14 mouse cellular contexts compared by ENCODE assay signal in the genomic region with DNA sequence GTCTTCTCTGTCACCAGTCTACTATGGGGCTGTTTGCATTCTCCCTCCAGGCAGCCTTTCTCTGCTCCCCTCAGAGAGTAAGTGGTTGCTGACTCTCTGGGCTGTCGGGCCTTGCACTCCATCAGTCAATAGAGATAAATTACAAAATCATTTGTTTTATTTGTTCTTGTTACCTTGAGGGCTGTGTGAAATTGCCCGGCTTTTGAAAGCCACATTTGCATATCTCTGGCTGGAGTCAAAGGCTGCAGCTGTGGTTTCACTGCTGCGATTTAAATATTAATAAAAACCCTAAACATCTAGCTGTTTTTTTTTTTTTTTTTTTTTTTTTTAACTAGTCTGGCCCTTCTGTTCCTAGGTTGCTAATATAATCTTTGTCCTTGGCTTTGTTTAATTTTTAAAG. TPM values are rescaled to one million over a fixed set of nuclear protein-coding genes. Genes with fewer than 3 reads are reported as not detected.
DNase-seq lines count a peak whose midpoint lies in the region; ATAC-seq lines count a peak whose summit lies in the region.
"Had no signal": no experiment of that assay in that cellular context is flagged by ENCODE, and none has a peak within 500 bp of the region (broad histone marks: within the 10 kb centered on the region; RNA-seq: fewer than 3 reads in every experiment).

No protein-coding gene starts in this region.

- no peak overlapping the region for H3K4me2 ChIP-seq in forebrain, embryonic 11.5 days (ENCODE audit: low read depth, low read length, severe bottlenecking)
- H3K4me2 ChIP-seq in hindbrain, embryonic 12.5 days (replicated peaks) = no peak overlapping the region
- H3K4me2 ChIP-seq in midbrain, embryonic 16.5 days (ENCODE audit: low read length) = no peak overlapping the region
- H3K4me2 ChIP-seq: heart, embryonic 13.5 days had no signal

- ATAC-seq in forebrain, embryonic 11.5 days (replicated peaks; ENCODE audit: low FRiP score) = no peak
- no peak for ATAC-seq in hindbrain, embryonic 12.5 days (ENCODE audit: low FRiP score)
- no peak for ATAC-seq in midbrain, embryonic 16.5 days

- no peaks in the 10 kb centered on the region for H3K9me3 ChIP-seq in forebrain, embryonic 10.5 days
- no peaks in the 10 kb centered on the region for H3K9me3 ChIP-seq in forebrain, embryonic 11.5 days (ENCODE audit: control insufficient read depth, low read length)
- no peaks in the 10 kb centered on the region for H3K9me3 ChIP-seq in hindbrain, embryonic 12.5 days (replicated peaks)
- H3K9me3 ChIP-seq in midbrain, embryonic 16.5 days (replicated peaks; ENCODE audit: control insufficient read depth, low read length, poor library complexity, severe bottlenecking) = no peaks in the 10 kb centered on the region
- H3K9me3 ChIP-seq: heart, embryonic 13.5 days had no signal

- H3K27me3 ChIP-seq in forebrain, embryonic 10.5 days (ENCODE audit: poor library complexity, severe bottlenecking) = no peaks in the 10 kb centered on the region
- no peaks in the 10 kb centered on the region for H3K27me3 ChIP-seq in forebrain, embryonic 11.5 days (ENCODE audit: control insufficient read depth, insufficient read depth, low read length)
- no peaks in the 10 kb centered on the region for H3K27me3 ChIP-seq in hindbrain, embryonic 12.5 days
- no peaks in the 10 kb centered on the region for H3K27me3 ChIP-seq in midbrain, embryonic 16.5 days (ENCODE audit: control insufficient read depth, insufficient read depth, low read depth, low read length)
- H3K27me3 ChIP-seq: heart, embryonic 13.5 days had no signal

- peak overlapping the region; percentile 27; the same call in 1 of the 2 replicates for H3K27ac ChIP-seq in forebrain, embryonic 10.5 days
- no peak overlapping the region for H3K27ac ChIP-seq in forebrain, embryonic 11.5 days (ENCODE audit: low read depth, low read length)
- peak overlapping the region; percentile 87 for H3K27ac ChIP-seq in hindbrain, embryonic 12.5 days
- peak overlapping the region; percentile 40; the same call in 1 of the 2 replicates for H3K27ac ChIP-seq in midbrain, embryonic 16.5 days (ENCODE audit: low read length)
- H3K27ac ChIP-seq: heart, embryonic 13.5 days had no signal

- no peak for DNase-seq in forebrain, embryonic 10.5 days (ENCODE audit: extremely low spot score, low spot score)
- no peak for DNase-seq in forebrain, embryonic 11.5 days (ENCODE audit: low spot score)
- peak; percentile 17 for DNase-seq in lung, postnatal 36 days
- DNase-seq in lung, postnatal 4 days = no peak
- DNase-seq in kidney, adult 18-20 months = no peak
- no peak for DNase-seq in layer of hippocampus, postnatal 36 days
- DNase-seq: adrenal gland, adult 8-10 months; cerebellum, postnatal 10 days; gastrocnemius, postnatal 10 days; kidney, postnatal 25 days; lung, adult 18-20 months had no signal

- no peak overlapping the region for H3K9ac ChIP-seq in forebrain, embryonic 11.5 days (ENCODE audit: low read length)
- no peak overlapping the region for H3K9ac ChIP-seq in hindbrain, embryonic 12.5 days
- H3K9ac ChIP-seq in midbrain, embryonic 16.5 days (ENCODE audit: low read depth, low read length) = no peak overlapping the region
- H3K9ac ChIP-seq: heart, embryonic 13.5 days had no signal

- H3K4me3 ChIP-seq in forebrain, embryonic 10.5 days = no peak overlapping the region
- no peak overlapping the region for H3K4me3 ChIP-seq in forebrain, embryonic 11.5 days (ENCODE audit: low read depth, low read length)
- no peak overlapping the region for H3K4me3 ChIP-seq in hindbrain, embryonic 12.5 days
- no peak overlapping the region for H3K4me3 ChIP-seq in midbrain, embryonic 16.5 days (ENCODE audit: low read depth, low read length)
- H3K4me3 ChIP-seq: heart, embryonic 13.5 days had no signal

- WGBS in forebrain, embryonic 10.5 days = 52% methylated on average over 3 of the region's 3 CpGs
- 45% methylated on average over 3 of the region's 3 CpGs for WGBS in forebrain, embryonic 11.5 days
- 31% methylated on average over 3 of the region's 3 CpGs for WGBS in hindbrain, embryonic 12.5 days
- 11% methylated on average over 3 of the region's 3 CpGs for WGBS in midbrain, embryonic 16.5 days

- peaks cover 39% of the 10 kb centered on the region for H3K4me1 ChIP-seq in forebrain, embryonic 10.5 days
- peaks cover 12% of the 10 kb centered on the region for H3K4me1 ChIP-seq in forebrain, embryonic 11.5 days (replicated peaks; ENCODE audit: control insufficient read depth, insufficient read depth, low read length)
- H3K4me1 ChIP-seq in hindbrain, embryonic 12.5 days = peaks cover 34% of the 10 kb centered on the region
- H3K4me1 ChIP-seq in midbrain, embryonic 16.5 days (ENCODE audit: control insufficient read depth, insufficient read depth, low read length) = peaks cover 7% of the 10 kb centered on the region

- H3K36me3 ChIP-seq in forebrain, embryonic 10.5 days (replicated peaks) = peaks cover 31% of the 10 kb centered on the region
- H3K36me3 ChIP-seq in forebrain, embryonic 11.5 days (ENCODE audit: control insufficient read depth, insufficient read depth, low read length) = no peaks in the 10 kb centered on the region; the same call in 1 of the 2 replicates
- no peaks in the 10 kb centered on the region; the same call in 1 of the 2 replicates for H3K36me3 ChIP-seq in hindbrain, embryonic 12.5 days
- H3K36me3 ChIP-seq in midbrain, embryonic 16.5 days (ENCODE audit: control insufficient read depth, insufficient read depth, low read length) = no peaks in the 10 kb centered on the region

RNA-seq across cellular contexts. Expression of gene Vat1, which starts 17.8 kb away (rescaled TPM):
- polyA plus RNA-seq in forebrain, embryonic 10.5 days (2016; fragmentation: Nextera tagmentation; extraction: Ambion mirVana) = 24.9 and 28.5 TPM in 2 replicates
- 47.0 and 51.4 TPM in 2 replicates for polyA plus RNA-seq in forebrain, embryonic 11.5 days (2014; fragmentation: Nextera tagmentation; extraction: Ambion mirVana)
- polyA plus RNA-seq in hindbrain, embryonic 12.5 days (2016; fragmentation: Nextera tagmentation; extraction: Ambion mirVana) = 94.8 and 95.7 TPM in 2 replicates
- polyA plus RNA-seq in midbrain, embryonic 16.5 days (2015; fragmentation: Nextera tagmentation; extraction: Ambion mirVana) = 134 and 145 TPM in 2 replicates
- total RNA-seq in layer of hippocampus, postnatal 36 days (2021) = 10 to 100 TPM; 28.0 to 28.2 TPM

RNA-seq across cellular contexts. Expression of gene Rnd2, which starts 19.0 kb away (rescaled TPM):
- 28.1 and 36.9 TPM in 2 replicates for polyA plus RNA-seq in forebrain, embryonic 10.5 days (2016; fragmentation: Nextera tagmentation; extraction: Ambion mirVana)
- 43.5 and 49.0 TPM in 2 replicates for polyA plus RNA-seq in forebrain, embryonic 11.5 days (2014; fragmentation: Nextera tagmentation; extraction: Ambion mirVana)
- polyA plus RNA-seq in hindbrain, embryonic 12.5 days (2016; fragmentation: Nextera tagmentation; extraction: Ambion mirVana) = 112 and 121 TPM in 2 replicates
- polyA plus RNA-seq in midbrain, embryonic 16.5 days (2015; fragmentation: Nextera tagmentation; extraction: Ambion mirVana) = 67.7 and 76.5 TPM in 2 replicates
- total RNA-seq in layer of hippocampus, postnatal 36 days (2021) = 100 to 1,000 TPM; 123 TPM

RNA-seq across cellular contexts. Expression of gene Ifi35, which starts 35.6 kb away (rescaled TPM):
- 3.3 and 3.4 TPM in 2 replicates for polyA plus RNA-seq in forebrain, embryonic 10.5 days (2016; fragmentation: Nextera tagmentation; extraction: Ambion mirVana)
- 3.8 and 3.9 TPM in 2 replicates for polyA plus RNA-seq in forebrain, embryonic 11.5 days (2014; fragmentation: Nextera tagmentation; extraction: Ambion mirVana)
- polyA plus RNA-seq in hindbrain, embryonic 12.5 days (2016; fragmentation: Nextera tagmentation; extraction: Ambion mirVana) = 4.2 and 5.7 TPM in 2 replicates
- polyA plus RNA-seq in midbrain, embryonic 16.5 days (2015; fragmentation: Nextera tagmentation; extraction: Ambion mirVana) = 2.5 and 3.1 TPM in 2 replicates
- 1 to 10 TPM; 2.5 to 3.1 TPM for total RNA-seq in layer of hippocampus, postnatal 36 days (2021)

RNA-seq across cellular contexts. Expression of gene Rpl27, which starts 41.7 kb away (rescaled TPM):
- polyA plus RNA-seq in forebrain, embryonic 10.5 days (2016; fragmentation: Nextera tagmentation; extraction: Ambion mirVana) = 499 and 505 TPM in 2 replicates
- 370 and 424 TPM in 2 replicates for polyA plus RNA-seq in forebrain, embryonic 11.5 days (2014; fragmentation: Nextera tagmentation; extraction: Ambion mirVana)
- polyA plus RNA-seq in hindbrain, embryonic 12.5 days (2016; fragmentation: Nextera tagmentation; extraction: Ambion mirVana) = 320 and 344 TPM in 2 replicates
- polyA plus RNA-seq in midbrain, embryonic 16.5 days (2015; fragmentation: Nextera tagmentation; extraction: Ambion mirVana) = 185 and 220 TPM in 2 replicates
- 10 to 100 TPM; 28.5 to 39.7 TPM for total RNA-seq in layer of hippocampus, postnatal 36 days (2021)

RNA-seq across cellular contexts. Expression of gene Ptges3l, which starts 58.7 kb away (rescaled TPM):
- polyA plus RNA-seq in forebrain, embryonic 10.5 days (2016; fragmentation: Nextera tagmentation; extraction: Ambion mirVana) = 2.3 and 3.8 TPM in 2 replicates
- 1.6 and 2.7 TPM in 2 replicates for polyA plus RNA-seq in forebrain, embryonic 11.5 days (2014; fragmentation: Nextera tagmentation; extraction: Ambion mirVana)
- 3.0 and 5.9 TPM in 2 replicates for polyA plus RNA-seq in hindbrain, embryonic 12.5 days (2016; fragmentation: Nextera tagmentation; extraction: Ambion mirVana)
- 3.0 and 3.1 TPM in 2 replicates for polyA plus RNA-seq in midbrain, embryonic 16.5 days (2015; fragmentation: Nextera tagmentation; extraction: Ambion mirVana)
- 1 to 10 TPM; 1.7 to 2.0 TPM for total RNA-seq in layer of hippocampus, postnatal 36 days (2021)
